Mouse (Mus musculus): ENCODE data around the gene Mgat1. TPM values are rescaled to one million over a fixed set of nuclear protein-coding genes. Genes with fewer than 3 reads are reported as not detected.

The Mgat1 gene
- polyA plus RNA-seq, 1 experiment from 2014 or later: 35.5 TPM

DNA sequence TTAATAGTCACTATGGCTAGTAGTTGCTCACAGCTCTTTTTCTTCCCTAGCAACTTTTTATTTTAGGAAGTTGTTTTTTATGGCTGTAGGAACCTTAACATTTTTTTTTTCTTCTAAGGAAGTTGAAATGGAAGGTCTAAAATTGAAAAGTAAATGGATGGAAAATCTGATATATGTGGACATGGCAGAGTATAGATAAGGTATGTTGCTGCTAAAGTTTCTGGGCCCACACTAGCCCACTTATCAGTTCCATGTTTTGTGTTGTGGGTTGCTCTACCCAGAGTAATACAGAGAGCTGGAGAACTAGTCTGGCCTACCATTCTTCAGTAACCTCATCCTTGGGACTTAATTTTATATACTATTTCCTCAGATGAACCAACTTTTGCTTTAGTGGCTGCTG lies 31.4 kb upstream of the Mgat1 start:
- H3K36me3 ChIP-seq (replicated peaks): peaks cover 42% of the 10 kb centered on the region
- no peak overlapping the region for H3K4me3 ChIP-seq (replicated peaks)
- H3K9me3 ChIP-seq: no peaks in the 10 kb centered on the region
- no peak for ATAC-seq (ENCODE audit: low FRiP score)
- H3K4me1 ChIP-seq: peaks cover 5% of the 10 kb centered on the region; the same call in 1 of the 2 replicates
- H3K27ac ChIP-seq: no peak overlapping the region
- no peak overlapping the region for H3K4me2 ChIP-seq
- H3K9ac ChIP-seq: no peak overlapping the region
- H3K27me3 ChIP-seq: no peaks in the 10 kb centered on the region

DNA sequence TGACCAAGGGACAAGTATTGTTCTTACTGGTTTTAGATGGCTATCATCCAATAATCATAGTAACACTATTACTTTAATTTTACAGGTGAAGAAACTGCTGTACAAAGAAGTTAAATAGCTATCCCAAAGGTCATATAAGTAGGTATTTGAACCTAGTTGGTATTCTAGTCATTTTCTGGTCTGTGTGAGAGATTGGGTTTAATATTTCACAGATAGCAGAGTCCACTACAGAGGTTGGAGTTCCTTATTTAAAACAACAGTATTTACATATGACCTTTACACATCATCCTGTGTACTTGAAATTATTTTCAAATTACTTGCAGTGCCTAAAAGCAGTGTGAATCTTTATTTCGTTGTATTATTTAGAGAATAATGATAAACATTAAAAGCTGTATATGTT lies 30.5 kb upstream of the Mgat1 start:
- 96% methylated on average over 1 of the region's 1 CpGs for WGBS
- Histone ChIP-seq H3K9ac (no peak overlapping the region), H3K27me3 (no peaks in the 10 kb centered on the region), H3K36me3 (replicated peaks) (peaks cover 43% of the 10 kb centered on the region), H3K4me2 (no peak overlapping the region), H3K27ac (no peak overlapping the region), H3K4me3 (replicated peaks) (no peak overlapping the region), H3K4me1 (peaks cover 5% of the 10 kb centered on the region; the same call in 1 of the 2 replicates), H3K9me3 (no peaks in the 10 kb centered on the region)
- no peak for ATAC-seq (ENCODE audit: low FRiP score)

DNA sequence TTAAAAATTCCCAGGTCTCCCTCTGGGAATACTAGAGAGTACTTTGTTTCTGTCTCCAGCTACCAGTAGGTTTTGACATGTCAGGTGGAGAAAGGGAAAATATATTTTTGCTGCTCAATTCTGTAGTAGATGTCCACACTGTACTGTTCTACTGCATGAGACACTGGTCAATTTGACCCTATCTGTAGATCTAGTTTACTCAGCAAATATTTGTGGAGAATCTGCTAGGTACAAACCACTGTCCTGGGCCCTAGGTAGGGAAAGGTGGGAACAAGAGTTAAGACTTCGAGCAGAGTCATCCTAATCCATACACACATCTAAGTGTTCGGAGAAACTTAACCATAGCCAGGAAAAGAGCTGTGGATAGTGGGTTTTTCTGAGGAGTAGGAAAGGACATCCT lies 24.7 kb upstream of the Mgat1 start:
- Histone ChIP-seq H3K9me3 (no peaks in the 10 kb centered on the region), H3K27me3 (no peaks in the 10 kb centered on the region), H3K4me2 (no peak overlapping the region), H3K9ac (no peak overlapping the region), H3K27ac (no peak overlapping the region), H3K36me3 (replicated peaks) (peaks cover 45% of the 10 kb centered on the region), H3K4me3 (replicated peaks) (no peak overlapping the region), H3K4me1 (no peaks in the 10 kb centered on the region)
- ATAC-seq (ENCODE audit: low FRiP score): no peak
- WGBS: 97% methylated on average over 2 of the region's 2 CpGs

- ATAC-seq (ENCODE audit: low FRiP score): no peak
- Histone ChIP-seq H3K9me3 (no peaks in the 10 kb centered on the region), H3K4me1 (no peaks in the 10 kb centered on the region), H3K27me3 (no peaks in the 10 kb centered on the region), H3K4me3 (replicated peaks) (no peak overlapping the region), H3K36me3 (replicated peaks) (0 out of 2 replicates have a peak, but pooled peaks cover 8% of the 10 kb centered on the region), H3K27ac (no peak overlapping the region), H3K4me2 (no peak overlapping the region), H3K9ac (no peak overlapping the region)
- 63% methylated on average over 1 of the region's 1 CpGs for WGBS
Measured at GRCm38 (mm10) chr11:49224455-49224854, 19.5 kb upstream of the Mgat1 start.

GRCm38 (mm10) chr11:49232781-49233180 lies 11.2 kb upstream of the Mgat1 start:
- Histone ChIP-seq H3K4me2 (no peak overlapping the region), H3K9ac (no peak overlapping the region), H3K36me3 (replicated peaks) (no peaks in the 10 kb centered on the region), H3K9me3 (no peaks in the 10 kb centered on the region), H3K4me1 (no peaks in the 10 kb centered on the region), H3K27me3 (no peaks in the 10 kb centered on the region), H3K27ac (no peak overlapping the region), H3K4me3 (replicated peaks) (no peak overlapping the region)
- WGBS: 84% methylated on average over 3 of the region's 3 CpGs
- ATAC-seq (ENCODE audit: low FRiP score): no peak

- 74% methylated on average over 3 of the region's 3 CpGs for WGBS
- no peak overlapping the region for H3K4me2 ChIP-seq
- H3K4me1 ChIP-seq: no peaks in the 10 kb centered on the region
- no peak overlapping the region for H3K9ac ChIP-seq
- H3K36me3 ChIP-seq (replicated peaks): no peaks in the 10 kb centered on the region
- no peaks in the 10 kb centered on the region for H3K9me3 ChIP-seq
- H3K4me3 ChIP-seq (replicated peaks): no peak overlapping the region
- no peak overlapping the region for H3K27ac ChIP-seq
- H3K27me3 ChIP-seq: no peaks in the 10 kb centered on the region
- no peak for ATAC-seq (ENCODE audit: low FRiP score)
Measured at GRCm38 (mm10) chr11:49235459-49236207, 8.4 kb upstream of the Mgat1 start.

GRCm38 (mm10) chr11:49236891-49237290 lies 7.1 kb upstream of the Mgat1 start:
- Histone ChIP-seq H3K4me2 (no peak overlapping the region), H3K9me3 (no peaks in the 10 kb centered on the region), H3K27ac (no peak overlapping the region), H3K36me3 (replicated peaks) (no peaks in the 10 kb centered on the region), H3K4me3 (replicated peaks) (no peak overlapping the region), H3K9ac (no peak overlapping the region), H3K27me3 (no peaks in the 10 kb centered on the region), H3K4me1 (no peaks in the 10 kb centered on the region)
- WGBS: 91% methylated on average over 1 of the region's 1 CpGs
- no peak for ATAC-seq (ENCODE audit: low FRiP score)

DNA sequence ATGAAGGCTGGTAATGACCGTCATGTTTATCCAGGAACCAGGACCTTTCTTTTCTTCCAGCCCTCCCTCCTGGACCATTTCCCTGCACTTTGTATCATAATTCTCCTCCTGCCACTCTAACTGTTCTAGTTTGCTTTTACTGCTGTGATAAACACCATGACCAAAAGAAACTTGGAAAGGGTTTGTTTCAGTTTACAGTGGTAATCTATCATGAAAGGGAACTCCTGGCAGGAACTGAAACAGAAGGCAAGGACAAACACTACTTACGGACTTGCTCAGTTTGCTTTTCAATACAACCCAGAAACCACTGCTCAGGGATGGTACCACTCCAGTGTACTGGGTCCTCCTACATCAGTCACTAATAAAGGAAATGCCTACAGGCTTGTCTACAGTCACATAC lies 6.5 kb upstream of the Mgat1 start:
- no peak for ATAC-seq (ENCODE audit: low FRiP score)
- 77% methylated on average over 2 of the region's 2 CpGs for WGBS

DNA sequence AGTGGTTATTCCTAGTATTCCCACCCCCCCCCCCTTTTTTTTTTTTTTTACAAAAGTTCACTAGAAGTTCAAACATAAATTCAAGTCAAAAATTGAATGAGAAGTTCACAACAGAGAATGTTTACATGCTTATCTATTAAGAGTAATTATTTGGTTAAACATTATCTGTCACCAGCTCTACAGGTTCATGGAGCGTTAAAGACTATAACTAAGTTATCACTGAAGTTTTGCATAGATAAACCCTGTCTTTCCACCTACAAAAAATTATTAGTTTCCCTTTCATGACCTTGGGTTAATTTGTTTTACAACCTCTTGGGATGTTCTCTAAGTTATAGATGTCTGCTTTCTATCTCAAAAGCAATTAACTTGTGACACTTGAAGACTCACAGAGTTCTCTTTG lies 3.7 kb upstream of the Mgat1 start:
- ATAC-seq (ENCODE audit: low FRiP score): no peak
- no peaks in the 10 kb centered on the region for H3K9me3 ChIP-seq
- H3K27me3 ChIP-seq: no peaks in the 10 kb centered on the region
- H3K36me3 ChIP-seq (replicated peaks): no peaks in the 10 kb centered on the region
- 94% methylated on average over 1 of the region's 1 CpGs for WGBS
- no peak overlapping the region for H3K9ac ChIP-seq
- H3K4me2 ChIP-seq: no peak overlapping the region
- no peak overlapping the region for H3K4me3 ChIP-seq (replicated peaks)
- H3K27ac ChIP-seq: no peak overlapping the region
- peaks cover 14% of the 10 kb centered on the region for H3K4me1 ChIP-seq

More for the DNA sequence above, 6.5 kb upstream of the Mgat1 start:
- Histone ChIP-seq H3K4me3 (replicated peaks) (no peak overlapping the region), H3K9me3 (no peaks in the 10 kb centered on the region), H3K36me3 (replicated peaks) (no peaks in the 10 kb centered on the region), H3K27me3 (no peaks in the 10 kb centered on the region), H3K4me2 (no peak overlapping the region), H3K4me1 (no peaks in the 10 kb centered on the region), H3K27ac (no peak overlapping the region), H3K9ac (no peak overlapping the region)

- no peak for ATAC-seq (ENCODE audit: low FRiP score)
- no peak overlapping the region for H3K27ac ChIP-seq
- no peaks in the 10 kb centered on the region for H3K27me3 ChIP-seq
- H3K36me3 ChIP-seq (replicated peaks): no peaks in the 10 kb centered on the region
- H3K4me3 ChIP-seq (replicated peaks): no peak overlapping the region
- peaks cover 20% of the 10 kb centered on the region for H3K4me1 ChIP-seq
- H3K9ac ChIP-seq: no peak overlapping the region
- 83% methylated on average over 4 of the region's 4 CpGs for whole genome bisulfite sequencing
- no peak overlapping the region for H3K4me2 ChIP-seq
- H3K9me3 ChIP-seq: no peaks in the 10 kb centered on the region
Measured at GRCm38 (mm10) chr11:49240874-49241273, 3.1 kb upstream of the Mgat1 start.

DNA sequence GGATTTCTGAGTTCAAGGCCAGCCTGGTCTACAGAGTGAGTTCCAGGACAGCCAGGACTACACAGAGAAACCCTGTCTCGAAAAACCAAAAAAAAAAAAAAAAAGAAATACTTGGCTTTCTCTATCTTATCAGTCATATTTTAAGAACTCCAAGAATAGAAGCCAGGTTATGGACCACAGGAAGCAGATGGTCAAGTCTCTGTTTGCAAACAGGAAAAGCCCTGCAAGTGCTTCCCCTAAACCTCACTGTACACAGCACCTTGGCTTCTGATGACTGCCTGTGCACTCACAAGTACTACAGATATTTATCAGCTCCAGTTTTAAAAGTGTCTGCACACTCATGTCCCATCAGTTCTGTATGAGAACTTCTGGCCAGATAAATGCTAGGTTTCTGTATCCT lies 2.5 kb upstream of the Mgat1 start:
- peaks cover 22% of the 10 kb centered on the region for H3K4me1 ChIP-seq
- no peaks in the 10 kb centered on the region for H3K36me3 ChIP-seq (replicated peaks)
- no peaks in the 10 kb centered on the region for H3K27me3 ChIP-seq
- H3K4me2 ChIP-seq: no peak overlapping the region
- no peak overlapping the region for H3K9ac ChIP-seq
- ATAC-seq (ENCODE audit: low FRiP score): no peak
- H3K4me3 ChIP-seq (replicated peaks): no peak overlapping the region
- H3K27ac ChIP-seq: no peak overlapping the region
- H3K9me3 ChIP-seq: no peaks in the 10 kb centered on the region
- WGBS: 88% methylated on average over 1 of the region's 1 CpGs

- H3K4me1 ChIP-seq: peaks cover 22% of the 10 kb centered on the region
- peak overlapping the region; percentile 93 for H3K27ac ChIP-seq
Measured at GRCm38 (mm10) chr11:49242944-49243626, 906 bp upstream of the Mgat1 start.

DNA sequence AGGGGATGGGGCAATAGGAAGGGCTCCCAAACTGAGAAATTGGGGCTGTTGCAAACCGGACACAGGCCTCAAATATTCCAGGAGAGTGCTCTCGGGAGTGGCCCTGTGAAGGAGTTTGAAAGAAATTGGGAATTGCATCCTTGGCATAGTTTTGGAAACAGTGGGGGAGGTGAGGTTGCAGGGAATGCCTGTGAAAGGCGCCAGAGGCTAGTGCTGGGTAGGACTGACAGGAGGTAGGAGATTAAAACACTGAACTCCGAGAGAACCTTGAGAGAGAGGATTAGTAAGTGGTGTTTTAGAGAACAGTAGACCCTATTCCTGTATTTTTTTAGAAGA lies 572 bp downstream of the Mgat1 start:
- ATAC-seq (ENCODE audit: low FRiP score): peak; percentile 1; the same call in 1 of the 2 replicates
- Histone ChIP-seq H3K27me3 (no peaks in the 10 kb centered on the region), H3K9ac (peak overlapping the region; percentile 60), H3K4me1 (peaks cover 30% of the 10 kb centered on the region), H3K27ac (peak overlapping the region; percentile 93), H3K9me3 (no peaks in the 10 kb centered on the region), H3K4me3 (replicated peaks) (peak overlapping the region; percentile 60), H3K36me3 (replicated peaks) (no peaks in the 10 kb centered on the region), H3K4me2 (peak overlapping the region; percentile 60)
- WGBS: 0% methylated on average over 4 of the region's 4 CpGs

More at GRCm38 (mm10) chr11:49242944-49243626, 906 bp upstream of the Mgat1 start:
- Histone ChIP-seq H3K9ac (peak overlapping the region; percentile 60), H3K4me2 (peak overlapping the region; percentile 60), H3K36me3 (replicated peaks) (no peaks in the 10 kb centered on the region), H3K4me3 (replicated peaks) (peak overlapping the region; percentile 60), H3K9me3 (no peaks in the 10 kb centered on the region), H3K27me3 (no peaks in the 10 kb centered on the region)
- peak; percentile 6; the same call in 1 of the 2 replicates for ATAC-seq (ENCODE audit: low FRiP score)
- 24% methylated on average over 11 of the region's 11 CpGs for WGBS
